Mouse (Mus musculus) liver, embryonic 16.5 days (tissue): ENCODE results near the gene D430041D05Rik. TPM values are rescaled to one million over a fixed set of nuclear protein-coding genes. Genes with fewer than 3 reads are reported as not detected.
"Not testable (repeated sequence)": the region's sequence is repeated elsewhere in the genome, so short reads cannot be mapped to it uniquely, and the experiment has no call there.

ENCODE experiments used
- ATAC-seq: fragments of 200-750 bp; cut with Nextera tagmentation; 2 replicates; pipeline ENCODE4 v1.8.0; 2017; ENCODE audit warnings: low read depth, mild to moderate bottlenecking, moderate number of reproducible peaks, moderate library complexity
- H3K27ac ChIP-seq: fragments of 300-500 bp; sonication (generic); 2 replicates; pipeline ENCODE4 v1.5.1; 2014; ENCODE audit warnings: mild to moderate bottlenecking, low read length
- H3K27me3 ChIP-seq: fragments of 300-500 bp; sonication (generic); 2 replicates; pipeline ENCODE4 v1.6.1; 2014; ENCODE audit warnings: low read depth, low read length, mixed read lengths; ENCODE audit not compliant: control insufficient read depth, insufficient read depth
- H3K36me3 ChIP-seq: fragments of 300-500 bp; sonication (generic); 2 replicates; pipeline ENCODE4 v1.6.1; 2014; ENCODE audit warnings: mild to moderate bottlenecking; ENCODE audit not compliant: control insufficient read depth, insufficient read depth
- H3K4me1 ChIP-seq: fragments of 300-500 bp; sonication (generic); 2 replicates; pipeline ENCODE4 v1.6.1; 2014; ENCODE audit warnings: low read depth, low read length, mixed read lengths; ENCODE audit not compliant: control insufficient read depth
- H3K4me2 ChIP-seq: fragments of 300-500 bp; sonication (generic); 2 replicates; pipeline ENCODE4 v1.6.1; 2014; ENCODE audit warnings: low read depth, low read length, mixed read lengths
- H3K4me3 ChIP-seq: fragments of 300-500 bp; sonication (generic); 2 replicates; pipeline ENCODE4 v1.5.1; 2014; ENCODE audit warnings: low read depth, mild to moderate bottlenecking, low read length
- H3K9ac ChIP-seq: fragments of 300-500 bp; sonication (generic); 2 replicates; pipeline ENCODE4 v1.6.1; 2014; ENCODE audit warnings: low read depth, low read length
- H3K9me3 ChIP-seq: fragments of 300-500 bp; sonication (generic); replicated peaks from 2 replicates; pipeline ENCODE4 v1.6.1; 2016; ENCODE audit warnings: low read length; ENCODE audit not compliant: control insufficient read depth
- WGBS: fragments of 180-500 bp; shearing (Covaris S2); extraction: QIAGEN DNeasy Blood & Tissue Kit; methylation state at CpG from one replicate; pipeline ENCODE4 v1.1.7; 2014; ENCODE audit not compliant: insufficient replicate concordance; 5-methylcytosine and 5-hydroxymethylcytosine counted together
- polyA plus RNA-seq: library from polyadenylated mRNA; unstranded; fragments of >200 nt; fragmentation: Nextera tagmentation; extraction: Ambion mirVana; gene quantifications from 2 replicates; pipeline ENCODE4 v1.2.1, GENCODE M21; 2015

Gene D430041D05Rik
- polyA plus RNA-seq, 1 experiment from 2014 or later = not detected

DNA sequence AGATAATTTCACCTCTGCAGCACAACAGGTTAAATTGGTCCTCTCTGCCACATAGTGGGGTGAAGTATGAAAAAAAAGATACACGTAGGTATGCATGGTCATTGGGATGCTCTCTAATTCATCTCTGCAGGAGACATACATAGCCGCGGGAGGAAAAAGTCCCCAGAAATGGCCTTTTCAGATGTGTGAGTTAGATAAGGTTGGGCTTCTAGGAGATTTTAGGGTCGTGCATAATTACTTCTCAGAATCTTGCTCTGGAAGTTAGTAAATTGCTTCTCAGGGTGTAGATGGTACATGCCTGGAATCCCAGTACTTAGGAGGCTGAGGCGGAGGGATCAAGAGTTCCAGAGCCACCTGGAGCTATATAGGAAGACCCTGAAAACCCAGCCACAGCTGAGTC lies 286.7 kb downstream of the D430041D05Rik start:
- ATAC-seq = no peak
- peak overlapping the region; percentile 98 for H3K9ac ChIP-seq
- peaks cover 45% of the 10 kb centered on the region for H3K4me1 ChIP-seq
- H3K4me3 ChIP-seq = no peak overlapping the region; the same call in 1 of the 2 replicates
- WGBS = 47% methylated on average over 5 of the region's 5 CpGs
- peak overlapping the region; percentile 97; the same call in 1 of the 2 replicates for H3K27ac ChIP-seq
- H3K27me3 ChIP-seq = peaks cover 15% of the 10 kb centered on the region
- H3K36me3 ChIP-seq = no peaks in the 10 kb centered on the region
- no peaks in the 10 kb centered on the region for H3K9me3 ChIP-seq
- H3K4me2 ChIP-seq = peak overlapping the region; percentile 93

DNA sequence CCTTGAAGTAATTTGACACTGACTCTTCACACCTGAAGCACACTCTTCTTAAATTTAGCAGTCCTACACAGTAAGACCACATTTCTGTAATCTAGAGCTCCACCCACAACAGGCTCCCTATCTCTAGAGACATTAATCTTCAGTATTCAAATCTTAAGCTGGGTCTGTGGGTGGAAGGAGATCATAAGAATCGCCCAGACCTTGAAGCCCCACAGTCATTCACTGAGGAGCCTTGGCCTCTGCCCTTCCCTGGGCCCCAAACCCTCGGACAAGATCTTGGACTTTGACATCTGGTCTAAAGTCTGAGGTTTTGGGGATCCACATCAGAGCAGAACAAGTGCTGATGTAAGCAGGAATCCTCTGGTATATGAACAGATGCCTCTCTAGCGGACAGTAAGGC lies 287.3 kb downstream of the D430041D05Rik start:
- H3K4me3 ChIP-seq = peak overlapping the region; percentile 79
- peaks cover 40% of the 10 kb centered on the region for H3K4me1 ChIP-seq
- peak; percentile 17; the same call in 1 of the 2 replicates for ATAC-seq
- no peaks in the 10 kb centered on the region for H3K36me3 ChIP-seq
- H3K27me3 ChIP-seq = peaks cover 15% of the 10 kb centered on the region
- peak overlapping the region; percentile 93 for H3K4me2 ChIP-seq
- peak overlapping the region; percentile 98 for H3K9ac ChIP-seq
- H3K9me3 ChIP-seq = no peaks in the 10 kb centered on the region
- 22% methylated on average over 3 of the region's 3 CpGs for WGBS
- H3K27ac ChIP-seq = peak overlapping the region; percentile 97

DNA sequence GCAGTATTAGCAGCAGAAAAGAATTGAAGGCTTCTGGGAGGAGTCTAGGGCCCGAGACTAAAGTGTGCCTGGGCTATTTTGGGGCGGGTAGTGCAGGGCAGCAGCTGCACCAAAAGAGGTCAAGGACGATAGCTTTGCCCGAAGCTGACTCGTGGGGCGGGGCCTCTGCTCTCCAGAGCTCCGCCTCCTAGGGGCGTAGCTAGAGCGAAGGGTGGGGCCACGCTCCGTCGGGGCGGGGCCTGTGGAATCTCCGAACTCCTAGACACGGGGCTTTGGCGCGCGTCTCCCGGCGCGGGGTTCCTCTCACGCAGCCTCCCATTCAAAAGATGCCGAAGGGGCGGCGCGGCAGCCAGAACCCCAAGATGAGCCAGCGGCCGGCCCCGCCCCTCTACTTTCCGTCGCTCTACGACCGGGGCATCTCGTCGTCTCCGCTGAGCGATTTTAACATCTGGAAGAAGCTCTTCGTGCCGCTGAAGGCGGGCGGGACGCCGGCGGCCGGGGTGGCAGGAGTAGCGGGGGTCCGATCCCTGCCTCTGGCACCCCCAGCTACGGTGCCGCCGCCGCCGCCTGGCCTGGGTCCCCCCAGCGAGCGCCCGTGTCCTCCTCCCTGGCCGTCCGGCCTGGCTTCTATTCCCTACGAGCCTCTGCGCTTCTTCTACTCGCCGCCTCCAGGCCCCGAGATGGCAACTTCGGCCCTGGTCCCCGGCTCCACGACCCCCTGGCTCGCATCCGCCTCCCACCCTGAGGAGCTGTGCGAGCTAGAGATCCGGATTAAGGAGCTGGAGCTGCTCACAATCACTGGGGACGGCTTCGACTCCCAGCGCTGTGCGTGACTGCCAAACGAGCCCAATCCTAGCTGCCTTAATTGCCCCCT lies 288.1 kb downstream of the D430041D05Rik start, which contains the start of gene A930018P22Rik:
Gene A930018P22Rik, plus strand, starts transcription at position 265 of the 874 bp plus-strand sequence.
- Histone ChIP-seq H3K27me3 (peaks cover 9% of the 10 kb centered on the region), H3K27ac (peak within 1 kb of the TSS; percentile 97), H3K9me3 (no peaks in the 10 kb centered on the region), H3K36me3 (peaks cover 4% of the 10 kb centered on the region; the same call in 1 of the 2 replicates), H3K4me2 (peak within 1 kb of the TSS; percentile 93), H3K9ac (peak within 1 kb of the TSS; percentile 98), H3K4me1 (peaks cover 38% of the 10 kb centered on the region), H3K4me3 (peak within 1 kb of the TSS; percentile 79)
- WGBS = under 1% methylated on average over 74 of the region's 74 CpGs
- ATAC-seq = peak; percentile 88

DNA sequence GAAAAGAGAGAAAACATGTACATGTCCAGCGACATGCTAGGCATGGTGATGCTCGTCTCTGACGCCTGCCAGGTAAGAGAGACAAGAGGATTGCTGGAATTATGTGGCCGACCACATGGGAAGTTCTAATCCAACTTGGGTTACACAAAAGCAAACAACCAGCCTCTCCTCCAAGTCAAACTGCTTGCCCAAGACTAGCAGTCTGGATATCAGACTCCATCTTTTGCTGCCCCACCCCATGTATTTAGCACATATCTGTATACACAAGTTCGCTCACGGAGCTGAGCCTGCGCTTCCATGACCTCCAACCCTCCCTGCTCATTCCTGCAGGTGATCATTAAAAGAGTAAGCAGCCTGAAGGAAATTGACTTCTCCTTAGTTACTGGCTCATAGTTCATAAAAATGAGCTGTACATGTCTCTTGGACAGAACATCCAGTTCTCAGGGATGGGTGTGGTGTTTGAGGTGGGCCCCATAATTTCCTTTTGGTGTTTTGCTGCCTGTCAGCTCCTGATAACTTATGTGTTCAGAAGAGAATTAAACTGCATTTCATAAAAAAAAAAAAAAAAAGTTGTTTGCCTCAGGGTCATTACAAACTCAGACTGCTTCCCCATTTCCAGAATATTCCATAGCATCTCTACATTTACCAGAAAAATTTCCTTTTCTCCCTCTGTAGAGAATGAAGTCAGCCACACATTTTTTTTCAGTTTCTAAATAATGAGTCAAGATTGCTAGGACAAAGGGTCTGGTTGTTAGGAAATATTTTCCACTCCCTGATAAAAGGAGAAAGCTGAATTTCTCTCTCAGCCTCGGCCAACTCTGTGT lies 288.9 kb downstream of the D430041D05Rik start:
- no peaks in the 10 kb centered on the region for H3K9me3 ChIP-seq
- peaks cover 5% of the 10 kb centered on the region for H3K27me3 ChIP-seq
- ATAC-seq = peak; percentile 63
- H3K4me2 ChIP-seq = peak overlapping the region; percentile 93
- peak overlapping the region; percentile 97 for H3K27ac ChIP-seq
- H3K9ac ChIP-seq = peak overlapping the region; percentile 98
- peaks cover 38% of the 10 kb centered on the region for H3K4me1 ChIP-seq
- 34% methylated on average over 8 of the region's 8 CpGs for WGBS
- H3K4me3 ChIP-seq = peak overlapping the region; percentile 79
- peaks cover 7% of the 10 kb centered on the region; the same call in 1 of the 2 replicates for H3K36me3 ChIP-seq

DNA sequence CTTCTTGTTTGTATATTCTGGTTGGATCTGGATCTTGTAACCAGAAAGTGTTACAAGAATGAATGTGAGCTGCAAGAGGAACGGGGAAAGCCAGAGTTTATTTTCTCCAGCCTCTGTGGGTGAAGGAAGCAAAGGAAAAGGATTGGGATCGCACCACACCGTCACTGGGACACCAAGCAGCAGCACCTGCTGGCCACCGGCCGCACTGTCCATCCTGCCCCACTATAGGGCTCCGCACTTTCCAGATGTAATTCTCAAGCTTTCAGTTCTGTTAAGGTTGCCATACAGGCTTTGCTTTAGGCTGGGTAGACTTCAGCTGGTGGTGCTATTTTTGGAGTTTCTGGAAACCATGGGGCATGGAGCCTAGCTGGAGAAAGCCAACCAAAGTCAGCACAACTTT lies 290.5 kb downstream of the D430041D05Rik start:
- no peak for ATAC-seq
- Histone ChIP-seq H3K9ac (peak overlapping the region; percentile 7; the same call in 1 of the 2 replicates), H3K4me1 (peaks cover 38% of the 10 kb centered on the region), H3K4me2 (no peak overlapping the region), H3K27me3 (no peaks in the 10 kb centered on the region; the same call in 1 of the 2 replicates), H3K4me3 (no peak overlapping the region), H3K27ac (peak overlapping the region; percentile 97), H3K9me3 (no peaks in the 10 kb centered on the region), H3K36me3 (peaks cover 7% of the 10 kb centered on the region; the same call in 1 of the 2 replicates)
- 76% methylated on average over 6 of the region's 6 CpGs for WGBS

DNA sequence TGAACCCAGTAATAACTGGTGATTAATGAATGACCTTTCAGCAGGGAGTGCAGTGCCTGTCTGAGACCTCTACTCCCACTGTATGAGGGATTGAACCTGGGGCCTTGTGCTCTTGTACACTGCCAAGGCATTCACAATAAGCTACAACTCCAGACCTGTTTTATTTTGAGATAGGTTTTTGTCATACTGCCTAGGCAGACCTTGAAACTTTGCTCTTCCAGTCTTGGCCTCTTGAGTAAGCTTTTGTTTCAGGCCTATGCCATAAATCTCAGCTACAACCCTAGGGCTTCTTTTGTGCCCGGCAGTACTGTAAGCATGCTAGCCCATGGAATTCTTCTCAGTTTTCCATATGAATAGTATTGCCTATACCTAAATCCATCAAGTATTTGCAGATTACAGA lies 291.7 kb downstream of the D430041D05Rik start:
- H3K36me3 ChIP-seq = peaks cover 7% of the 10 kb centered on the region; the same call in 1 of the 2 replicates
- H3K27me3 ChIP-seq = no peaks in the 10 kb centered on the region
- ATAC-seq = no peak
- WGBS = 84% methylated on average over 1 of the region's 1 CpGs
- H3K4me2 ChIP-seq = no peak overlapping the region
- H3K27ac ChIP-seq = no peak overlapping the region
- no peak overlapping the region for H3K9ac ChIP-seq
- no peak overlapping the region for H3K4me3 ChIP-seq
- H3K4me1 ChIP-seq = peaks cover 33% of the 10 kb centered on the region
- no peaks in the 10 kb centered on the region for H3K9me3 ChIP-seq

DNA sequence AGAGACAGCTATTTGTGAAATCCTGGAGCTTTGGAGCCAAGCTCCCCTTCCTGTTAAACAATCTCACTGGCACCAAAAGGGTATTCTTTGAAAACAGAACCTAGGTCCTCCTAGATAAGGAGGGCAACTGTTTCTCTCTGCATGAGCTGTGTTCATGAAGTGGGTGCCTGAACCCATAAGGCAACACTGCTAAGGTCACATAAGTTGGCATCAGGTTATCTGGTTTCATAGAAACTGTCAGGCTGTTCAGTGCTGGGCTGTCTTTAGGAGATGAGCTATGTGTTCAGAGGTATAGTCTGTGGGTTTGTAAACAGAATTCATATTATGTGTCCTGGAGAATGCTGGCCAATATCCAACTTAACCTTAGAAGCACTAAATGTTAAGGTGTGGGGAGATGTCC lies 293.6 kb downstream of the D430041D05Rik start:
- H3K4me2 ChIP-seq, ATAC-seq, H3K9me3 ChIP-seq, H3K36me3 ChIP-seq, H3K4me3 ChIP-seq, H3K9ac ChIP-seq, H3K27me3 ChIP-seq: not testable (repeated sequence)
- peaks cover 19% of the 10 kb centered on the region for H3K4me1 ChIP-seq
- H3K27ac ChIP-seq = peak overlapping the region; percentile 29; the same call in 1 of the 2 replicates

DNA sequence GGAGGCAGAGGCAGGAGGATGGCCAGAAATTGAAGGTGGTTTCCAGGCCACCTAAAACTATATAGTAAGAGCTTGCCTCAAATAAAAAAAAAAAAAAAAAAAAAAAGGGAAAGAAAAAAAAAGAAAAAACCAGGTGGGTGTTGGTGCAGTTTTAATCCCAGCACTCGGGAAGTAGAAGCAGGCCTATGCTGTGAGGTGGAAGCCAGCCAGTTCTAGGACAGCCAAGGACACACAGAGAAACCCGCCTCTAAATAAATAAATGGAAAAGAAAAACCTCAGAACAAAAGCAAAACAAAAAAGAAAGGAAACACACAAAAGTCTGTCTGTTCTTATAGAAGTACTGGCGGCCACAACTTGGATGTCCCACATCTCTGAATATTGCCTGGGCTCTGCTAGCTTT lies 295.9 kb downstream of the D430041D05Rik start:
- Histone ChIP-seq H3K4me2 (no peak overlapping the region), H3K36me3 (peaks cover 7% of the 10 kb centered on the region), H3K4me3 (no peak overlapping the region), H3K9ac (no peak overlapping the region), H3K9me3 (no peaks in the 10 kb centered on the region), H3K27me3 (no peaks in the 10 kb centered on the region), H3K27ac (no peak overlapping the region), H3K4me1 (no peaks in the 10 kb centered on the region; the same call in 1 of the 2 replicates)
- WGBS = 72% methylated on average over 3 of the region's 3 CpGs
- ATAC-seq = no peak
